Mouse (Mus musculus): ENCODE results near the gene Rmnd5b. TPM values are rescaled to one million over a fixed set of nuclear protein-coding genes. Genes with fewer than 3 reads are reported as not detected.

Gene Rmnd5b
- total and polyA plus RNA-seq, 3 experiments, result 41.1 to 59.5 (median 46.7) TPM

- TF ChIP-seq NRF1 (IDR thresholded peaks at IDR 0.05; ENCODE audit: low read depth, low read length) (no peak), SMC3 (IDR thresholded peaks at IDR 0.05; ENCODE audit: low read depth, low read length) (no peak; the same call in 1 of the 2 replicates), NELFE (IDR thresholded peaks at IDR 0.05; ENCODE audit: low read depth, low read length) (peak; percentile 45; the same call in 1 of the 2 replicates), ZNF384 (IDR thresholded peaks at IDR 0.05; ENCODE audit: low read depth, low read length) (no peak), ZC3H11A (IDR thresholded peaks at IDR 0.05; ENCODE audit: low read depth, low read length) (no peak), MXI1 (IDR thresholded peaks at IDR 0.05; ENCODE audit: low read depth, low read length) (0 out of 2 replicates have a peak, but pooled peaks have one; percentile 47), JUN (IDR thresholded peaks at IDR 0.05; ENCODE audit: insufficient read depth, low read depth, low read length) (no peak), GABPA (IDR thresholded peaks at IDR 0.05; ENCODE audit: insufficient replicate concordance, low read depth, low read length) (no peak), KAT2A (IDR thresholded peaks at IDR 0.05; ENCODE audit: insufficient replicate concordance, low read length) (no peak), RAD21 (IDR thresholded peaks at IDR 0.05; ENCODE audit: low read depth, low read length) (no peak), MAFK (IDR thresholded peaks at IDR 0.05; ENCODE audit: insufficient replicate concordance, low read length) (0 out of 2 replicates have a peak, but pooled peaks have one; percentile 28), USF2 (conservative IDR thresholded peaks at IDR 0.05; ENCODE audit: low read depth, low read length) (no peak), RCOR1 (conservative IDR thresholded peaks at IDR 0.05; ENCODE audit: low read depth, low read length) (peak; percentile 34; the same call in 1 of the 2 replicates), ELF1 (IDR thresholded peaks at IDR 0.05; ENCODE audit: low read depth, low read length) (no peak), TBP (conservative IDR thresholded peaks at IDR 0.05; ENCODE audit: low read depth, low read length) (no peak), IRF4 (IDR thresholded peaks at IDR 0.05; ENCODE audit: low read depth, low read length) (no peak), ETS1 (conservative IDR thresholded peaks at IDR 0.05; ENCODE audit: low read depth, low read length) (no peak)
These were observed 40.1 kb downstream of the Rmnd5b start (continued) for GRCm38 (mm10) chr11:51595459-51596083.

- H3K27me3 ChIP-seq (replicated peaks), result no peaks in the 10 kb centered on the region
- dilution Hi-C loops (cut with MboI; ENCODE audit: extremely low pct_ligation_motif_present, extremely low pct_unique_long_range_greater_than_20kb, low sequenced_read_pairs), result no loop called here
- no peak overlapping the region for H3K4me2 ChIP-seq (ENCODE audit: insufficient read depth, low read depth, poor library complexity, severe bottlenecking)
- H3K27ac ChIP-seq (ENCODE audit: insufficient read depth, low read depth), result no peak overlapping the region
- H3K9ac ChIP-seq (ENCODE audit: insufficient read depth, low read depth), result no peak overlapping the region
- no peak overlapping the region for H3K4me3 ChIP-seq (replicated peaks in 1 of 3; ENCODE audit: low read depth in 2 of 3, low read length in 2 of 3, poor library complexity in 1 of 3)
- no peaks in the 10 kb centered on the region for H3K9me3 ChIP-seq (replicated peaks; ENCODE audit: low read length)
- no peak for DNase-seq (ENCODE audit: extremely low read depth)
- peaks cover 87 to 96% of the 10 kb centered on the region in 2 experiments for H3K36me3 ChIP-seq (replicated peaks in 1 of 2; ENCODE audit: control insufficient read depth in 1 of 2, insufficient read depth in 1 of 2, low read length in 1 of 2)
- H3K4me1 ChIP-seq (ENCODE audit: control insufficient read depth in 1 of 2, insufficient read depth in 2 of 2), result peaks cover 0 to 20% of the 10 kb centered on the region in 2 experiments; a peak in 1 of 4 replicates
- TF ChIP-seq POLR2A (IDR thresholded peaks at IDR 0.05; ENCODE audit: low read depth, low read length) (peak; percentile 53), MYC (IDR thresholded peaks at IDR 0.05; ENCODE audit: low read depth, low read length) (no peak), TBP (conservative IDR thresholded peaks at IDR 0.05; ENCODE audit: low read depth, low read length) (0 out of 2 replicates have a peak, but pooled peaks have one; percentile 28)
- peaks cover 2% of the 10 kb centered on the region; the same call in 1 of the 2 replicates for H3K79me2 ChIP-seq (replicated peaks; ENCODE audit: control insufficient read depth, extremely low read depth, insufficient read depth, poor library complexity, severe bottlenecking)
- in situ Hi-C loops (cut with MboI; ENCODE audit: low pct_ligation_motif_present, low pct_unique_long_range_greater_than_20kb, low sequenced_read_pairs), result no loop called here
These were observed 40.9 kb downstream of the Rmnd5b start for GRCm38 (mm10) chr11:51594715-51595350.

Data from CH12.LX (cell line).